Mouse (Mus musculus): ENCODE data around the gene Auts2. TPM values are rescaled to one million over a fixed set of nuclear protein-coding genes. Genes with fewer than 3 reads are reported as not detected.

Auts2 gene
- polyA plus RNA-seq, 1 experiment from 2014 or later = 34.0 TPM

- Histone ChIP-seq H3K4me1 (0 out of 2 replicates have a peak, but pooled peaks cover 5% of the 10 kb centered on the region), H3K4me2 (no peak overlapping the region), H3K27me3 (no peaks in the 10 kb centered on the region), H3K27ac (no peak overlapping the region), H3K9ac (no peak overlapping the region), H3K36me3 (no peaks in the 10 kb centered on the region), H3K4me3 (no peak overlapping the region), H3K9me3 (no peaks in the 10 kb centered on the region)
- ATAC-seq (ENCODE audit: insufficient number of reproducible peaks, low FRiP score, low TSS enrichment, low read depth) = no peak
- 91% methylated on average over 5 of the region's 5 CpGs for WGBS
These were observed 936.4 kb downstream of the Auts2 start for GRCm38 (mm10) chr5:131606786-131607185.

GRCm38 (mm10) chr5:131601934-131602692 lies 941.0 kb downstream of the Auts2 start:
- H3K9me3 ChIP-seq = no peaks in the 10 kb centered on the region
- no peaks in the 10 kb centered on the region for H3K36me3 ChIP-seq
- peaks cover 21% of the 10 kb centered on the region for H3K4me1 ChIP-seq
- H3K27me3 ChIP-seq = no peaks in the 10 kb centered on the region
- H3K9ac ChIP-seq = no peak overlapping the region
- no peak overlapping the region for H3K4me3 ChIP-seq
- no peak overlapping the region for H3K27ac ChIP-seq
- no peak overlapping the region for H3K4me2 ChIP-seq
- WGBS = 67% methylated on average over 7 of the region's 7 CpGs
- no peak for ATAC-seq (ENCODE audit: insufficient number of reproducible peaks, low FRiP score, low TSS enrichment, low read depth)

- peak; percentile 70 for ATAC-seq (ENCODE audit: insufficient number of reproducible peaks, low FRiP score, low TSS enrichment, low read depth)
These were observed 942.6 kb downstream of the Auts2 start for GRCm38 (mm10) chr5:131600325-131601125.

GRCm38 (mm10) chr5:131597503-131597902 lies 945.6 kb downstream of the Auts2 start:
- Histone ChIP-seq H3K27ac (no peak overlapping the region), H3K4me3 (no peak overlapping the region)
- 91% methylated on average over 3 of the region's 3 CpGs for WGBS

More at GRCm38 (mm10) chr5:131600325-131601125, 942.6 kb downstream of the Auts2 start:
- Histone ChIP-seq H3K36me3 (no peaks in the 10 kb centered on the region), H3K4me1 (peaks cover 28% of the 10 kb centered on the region), H3K9me3 (no peaks in the 10 kb centered on the region), H3K9ac (no peak overlapping the region), H3K27me3 (peaks cover 4% of the 10 kb centered on the region), H3K4me3 (peak overlapping the region; percentile 7; the same call in 1 of the 2 replicates), H3K4me2 (peak overlapping the region; percentile 26), H3K27ac (peak overlapping the region; percentile 61)
- 18% methylated on average over 14 of the region's 14 CpGs for WGBS

GRCm38 (mm10) chr5:131596591-131596990 lies 946.6 kb downstream of the Auts2 start:
- ATAC-seq (ENCODE audit: insufficient number of reproducible peaks, low FRiP score, low TSS enrichment, low read depth) = no peak
- Histone ChIP-seq H3K9me3 (no peaks in the 10 kb centered on the region), H3K4me3 (no peak overlapping the region), H3K27ac (no peak overlapping the region), H3K36me3 (no peaks in the 10 kb centered on the region), H3K9ac (no peak overlapping the region), H3K4me2 (no peak overlapping the region), H3K27me3 (peaks cover 4% of the 10 kb centered on the region), H3K4me1 (peaks cover 28% of the 10 kb centered on the region)
- WGBS = 23% methylated on average over 10 of the region's 10 CpGs

More at GRCm38 (mm10) chr5:131597503-131597902, 945.6 kb downstream of the Auts2 start:
- no peaks in the 10 kb centered on the region for H3K36me3 ChIP-seq
- no peak for ATAC-seq (ENCODE audit: insufficient number of reproducible peaks, low FRiP score, low TSS enrichment, low read depth)
- H3K9ac ChIP-seq = no peak overlapping the region
- peaks cover 4% of the 10 kb centered on the region for H3K27me3 ChIP-seq
- peaks cover 31% of the 10 kb centered on the region for H3K4me1 ChIP-seq
- no peaks in the 10 kb centered on the region for H3K9me3 ChIP-seq
- no peak overlapping the region for H3K4me2 ChIP-seq

GRCm38 (mm10) chr5:131595730-131596129 lies 947.4 kb downstream of the Auts2 start:
- no peak for ATAC-seq (ENCODE audit: insufficient number of reproducible peaks, low FRiP score, low TSS enrichment, low read depth)
- Histone ChIP-seq H3K4me3 (no peak overlapping the region), H3K27me3 (peaks cover 4% of the 10 kb centered on the region), H3K4me2 (no peak overlapping the region), H3K36me3 (no peaks in the 10 kb centered on the region), H3K9me3 (no peaks in the 10 kb centered on the region), H3K27ac (no peak overlapping the region), H3K9ac (no peak overlapping the region), H3K4me1 (peaks cover 24% of the 10 kb centered on the region)
- 50% methylated on average over 8 of the region's 8 CpGs for WGBS

- no peak overlapping the region for H3K9ac ChIP-seq
- H3K27ac ChIP-seq = no peak overlapping the region
- H3K27me3 ChIP-seq = peaks cover 4% of the 10 kb centered on the region
- ATAC-seq (ENCODE audit: insufficient number of reproducible peaks, low FRiP score, low TSS enrichment, low read depth) = no peak
- no peak overlapping the region for H3K4me3 ChIP-seq
- no peak overlapping the region for H3K4me2 ChIP-seq
- no peaks in the 10 kb centered on the region for H3K9me3 ChIP-seq
- H3K36me3 ChIP-seq = no peaks in the 10 kb centered on the region
- peaks cover 14% of the 10 kb centered on the region; the same call in 1 of the 2 replicates for H3K4me1 ChIP-seq
- WGBS = 62% methylated on average over 3 of the region's 3 CpGs
These were observed 948.5 kb downstream of the Auts2 start for GRCm38 (mm10) chr5:131594597-131594996.

GRCm38 (mm10) chr5:131593261-131593660 lies 949.9 kb downstream of the Auts2 start:
- Histone ChIP-seq H3K36me3 (no peaks in the 10 kb centered on the region), H3K9me3 (no peaks in the 10 kb centered on the region), H3K4me3 (no peak overlapping the region), H3K9ac (no peak overlapping the region), H3K27me3 (peaks cover 8% of the 10 kb centered on the region), H3K4me1 (peaks cover 14% of the 10 kb centered on the region; the same call in 1 of the 2 replicates), H3K27ac (no peak overlapping the region), H3K4me2 (no peak overlapping the region)
- WGBS = 92% methylated on average over 10 of the region's 10 CpGs
- ATAC-seq (ENCODE audit: insufficient number of reproducible peaks, low FRiP score, low TSS enrichment, low read depth) = no peak

- ATAC-seq (ENCODE audit: insufficient number of reproducible peaks, low FRiP score, low TSS enrichment, low read depth) = no peak
- Histone ChIP-seq H3K27ac (no peak overlapping the region), H3K9me3 (no peaks in the 10 kb centered on the region), H3K4me1 (peaks cover 20% of the 10 kb centered on the region), H3K4me2 (no peak overlapping the region), H3K36me3 (no peaks in the 10 kb centered on the region), H3K4me3 (no peak overlapping the region), H3K9ac (no peak overlapping the region), H3K27me3 (peaks cover 4% of the 10 kb centered on the region; the same call in 1 of the 2 replicates)
- 81% methylated on average over 6 of the region's 6 CpGs for WGBS
These were observed 953.1 kb downstream of the Auts2 start for GRCm38 (mm10) chr5:131589948-131590467.

- H3K4me3 ChIP-seq = no peak overlapping the region
- H3K4me2 ChIP-seq = 0 out of 2 replicates have a peak overlapping the region, but pooled peaks have one; percentile 30
- H3K9me3 ChIP-seq = no peaks in the 10 kb centered on the region
- 45% methylated on average over 5 of the region's 5 CpGs for WGBS
- H3K27ac ChIP-seq = no peak overlapping the region
- ATAC-seq (ENCODE audit: insufficient number of reproducible peaks, low FRiP score, low TSS enrichment, low read depth) = no peak
- H3K9ac ChIP-seq = no peak overlapping the region
- peaks cover 4% of the 10 kb centered on the region; the same call in 1 of the 2 replicates for H3K27me3 ChIP-seq
- no peaks in the 10 kb centered on the region for H3K36me3 ChIP-seq
- peaks cover 41% of the 10 kb centered on the region for H3K4me1 ChIP-seq
These were observed 956.8 kb downstream of the Auts2 start for GRCm38 (mm10) chr5:131586332-131586700.

GRCm38 (mm10) chr5:131585684-131586331 lies 957.3 kb downstream of the Auts2 start:
- Histone ChIP-seq H3K9me3 (no peaks in the 10 kb centered on the region), H3K9ac (no peak overlapping the region), H3K4me2 (peak overlapping the region; percentile 30), H3K27me3 (peaks cover 4% of the 10 kb centered on the region; the same call in 1 of the 2 replicates), H3K27ac (no peak overlapping the region), H3K4me3 (no peak overlapping the region; the same call in 1 of the 2 replicates), H3K36me3 (no peaks in the 10 kb centered on the region), H3K4me1 (peaks cover 46% of the 10 kb centered on the region)
- peak; percentile 74 for ATAC-seq (ENCODE audit: insufficient number of reproducible peaks, low FRiP score, low TSS enrichment, low read depth)
- WGBS = 13% methylated on average over 26 of the region's 26 CpGs

All from limb, embryonic 15.5 days (tissue).